ENCODE assay signal across 18 mouse cellular contexts in the genomic region with DNA sequence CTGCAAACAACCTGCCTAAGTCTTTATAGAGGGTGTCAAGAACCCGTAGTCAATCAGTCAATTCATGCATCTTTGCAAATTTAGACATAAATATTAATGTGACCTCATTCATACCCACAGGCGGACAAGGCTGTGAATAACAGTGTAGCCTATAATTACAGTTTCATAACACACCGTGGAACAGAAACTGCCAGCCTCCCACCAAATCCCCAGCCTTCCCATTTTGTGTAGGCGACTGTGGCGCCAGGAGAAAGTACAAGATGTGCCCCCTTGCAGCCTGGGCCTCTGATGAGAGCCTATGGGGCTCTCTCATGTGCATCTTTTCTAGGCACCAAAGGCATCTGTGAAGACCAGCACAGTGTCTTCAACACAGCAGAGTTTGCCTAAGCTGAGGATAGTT.
A peak's percentile ranks its signal among the peaks of the same experiment; 100 is the strongest.
DNase-seq lines count a peak whose midpoint lies in the region; ATAC-seq lines count a peak whose summit lies in the region.
"Had no signal": no experiment of that assay in that cellular context is flagged by ENCODE, and none has a peak within 500 bp of the region (broad histone marks: within the 10 kb centered on the region; RNA-seq: fewer than 3 reads in every experiment).

No protein-coding gene starts in this region.

- H3K27me3 ChIP-seq in midbrain, embryonic 14.5 days (ENCODE audit: control insufficient read depth, insufficient read depth, low read length): no peaks in the 10 kb centered on the region
- no peaks in the 10 kb centered on the region for H3K27me3 ChIP-seq in midbrain, embryonic 11.5 days (ENCODE audit: control insufficient read depth, insufficient read depth, low read length)
- H3K27me3 ChIP-seq: heart, embryonic 13.5 days; liver, embryonic 13.5 days; midbrain, embryonic 15.5 days had no signal

- no peaks in the 10 kb centered on the region for H3K4me1 ChIP-seq in midbrain, embryonic 14.5 days (ENCODE audit: control insufficient read depth, insufficient read depth, low read length)
- no peaks in the 10 kb centered on the region for H3K4me1 ChIP-seq in midbrain, embryonic 11.5 days (ENCODE audit: control insufficient read depth, insufficient read depth, low read length)
- H3K4me1 ChIP-seq: heart, embryonic 13.5 days; liver, embryonic 13.5 days had no signal

- peak; percentile 40 for DNase-seq in heart, adult 11 months
- DNase-seq in heart, postnatal 25 days (ENCODE audit: low spot score): no peak
- peak; percentile 52 for DNase-seq in midbrain, embryonic 14.5 days
- no peak for DNase-seq in midbrain, embryonic 11.5 days (ENCODE audit: low spot score, missing footprints)
- DNase-seq in layer of hippocampus, postnatal 36 days: peak; percentile 11
- peak; percentile 60 for DNase-seq in telencephalon, adult 2 months (ENCODE audit: low read depth, low spot score)
- DNase-seq in thymus, postnatal 36 days: no peak
- DNase-seq: adrenal gland, adult 8-10 months; cerebellum, adult 18-20 months; heart, postnatal 4 days; kidney, adult 11 months; liver, embryonic 13.5 days; retina, postnatal 1 day; thymus, postnatal 4 days had no signal

- H3K27ac ChIP-seq in midbrain, embryonic 14.5 days (replicated peaks; ENCODE audit: low read depth, low read length): no peak overlapping the region
- no peak overlapping the region for H3K27ac ChIP-seq in midbrain, embryonic 11.5 days (ENCODE audit: low read depth, low read length)
- H3K27ac ChIP-seq: heart, embryonic 13.5 days; hindbrain, postnatal 0 days; kidney, postnatal 0 days; liver, embryonic 13.5 days; midbrain, embryonic 15.5 days had no signal

- intact Hi-C loops in heart, postnatal 25 days (cut with DNase I): no loop called here

- H3K9ac ChIP-seq in midbrain, embryonic 14.5 days (replicated peaks; ENCODE audit: low read length): no peak overlapping the region
- no peak overlapping the region for H3K9ac ChIP-seq in midbrain, embryonic 11.5 days (ENCODE audit: low read length)
- H3K9ac ChIP-seq: heart, embryonic 13.5 days; liver, embryonic 13.5 days; midbrain, embryonic 15.5 days had no signal

- no peak for ATAC-seq in midbrain, embryonic 14.5 days (ENCODE audit: low FRiP score, low TSS enrichment)
- no peak for ATAC-seq in midbrain, embryonic 11.5 days (ENCODE audit: low FRiP score)
- ATAC-seq: hindbrain, postnatal 0 days; midbrain, embryonic 15.5 days had no signal

- H3K4me3 ChIP-seq in midbrain, embryonic 14.5 days (replicated peaks; ENCODE audit: low read depth, low read length): no peak overlapping the region
- H3K4me3 ChIP-seq in midbrain, embryonic 11.5 days (ENCODE audit: low read depth, low read length): no peak overlapping the region
- H3K4me3 ChIP-seq: heart, embryonic 13.5 days; liver, embryonic 13.5 days; midbrain, embryonic 15.5 days had no signal

- 26% methylated on average over 5 of the region's 5 CpGs for WGBS in midbrain, embryonic 14.5 days
- WGBS in midbrain, embryonic 11.5 days: 81% methylated on average over 5 of the region's 5 CpGs

- H3K9me3 ChIP-seq in midbrain, embryonic 14.5 days (ENCODE audit: control insufficient read depth, low read length): no peaks in the 10 kb centered on the region
- H3K9me3 ChIP-seq in midbrain, embryonic 11.5 days (ENCODE audit: control insufficient read depth, low read length): no peaks in the 10 kb centered on the region
- H3K9me3 ChIP-seq: heart, embryonic 13.5 days; midbrain, embryonic 15.5 days had no signal

- no peaks in the 10 kb centered on the region for H3K36me3 ChIP-seq in midbrain, embryonic 14.5 days (ENCODE audit: control insufficient read depth, insufficient read depth, low read length)
- H3K36me3 ChIP-seq in midbrain, embryonic 11.5 days (ENCODE audit: control insufficient read depth, insufficient read depth, low read length): no peaks in the 10 kb centered on the region
- H3K36me3 ChIP-seq: heart, embryonic 13.5 days; liver, embryonic 13.5 days; midbrain, embryonic 15.5 days had no signal

- H3K4me2 ChIP-seq in midbrain, embryonic 14.5 days (ENCODE audit: low read length): no peak overlapping the region
- H3K4me2 ChIP-seq in midbrain, embryonic 11.5 days: no peak overlapping the region
- H3K4me2 ChIP-seq: heart, embryonic 13.5 days; liver, embryonic 13.5 days; midbrain, embryonic 15.5 days had no signal

Comparison
In these comparisons a context has a peak if more than half of its experiments do, and no peak if none do; other contexts are left out.
1. DNase-seq: peak in heart, adult 11 months (single experiment), midbrain, embryonic 14.5 days (single experiment), layer of hippocampus, postnatal 36 days (2 of 2) and telencephalon, adult 2 months (single experiment); none in heart, postnatal 25 days (single experiment), midbrain, embryonic 11.5 days (single experiment) and thymus, postnatal 36 days (0 of 2).